Mouse (Mus musculus) liver, adult 2 months (tissue): ENCODE data around the gene Echs1.
A peak's percentile ranks its signal among the peaks of the same experiment; 100 is the strongest.

Source experiments
- CTCF ChIP-seq: fragments of 200-500 bp; IDR thresholded peaks from 2 replicates; pipeline ENCODE4 v1.5.1; 2011; ENCODE audit warnings: low read depth, low read length, control low read depth
- POLR2A ChIP-seq: fragments of 200-500 bp; IDR thresholded peaks from 2 replicates; pipeline ENCODE4 v1.6.1; 2011; ENCODE audit warnings: low read length, control low read depth; ENCODE audit not compliant: insufficient read depth; ENCODE audit errors: extremely low read depth

DNA sequence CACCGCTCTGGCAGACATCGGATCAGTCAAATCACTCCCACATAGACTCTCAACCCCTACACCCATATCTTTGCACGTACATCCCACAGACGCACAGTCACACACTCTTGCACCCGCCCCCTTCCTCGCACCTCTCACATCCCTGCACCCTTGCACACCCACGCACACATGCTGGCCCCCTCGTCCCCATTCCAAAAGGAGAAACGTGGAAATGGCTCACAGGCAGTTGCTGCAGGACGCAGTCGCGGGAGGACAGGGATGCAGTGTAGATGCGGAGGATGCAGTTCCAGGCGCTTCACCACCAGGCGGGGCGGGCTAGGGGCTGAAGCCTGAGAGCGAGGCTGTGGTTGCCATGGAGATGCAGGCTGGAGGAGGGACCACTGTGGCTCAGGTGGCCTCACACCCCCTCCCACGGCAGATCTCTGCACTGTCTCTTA, 34.0 kb downstream of the Echs1 start, which contains the start of gene Caly:
- TF ChIP-seq POLR2A (no peak), CTCF (0 out of 2 replicates have a peak, but pooled peaks have one; percentile 20)
